Mouse (Mus musculus) stomach, postnatal 0 days (tissue): ENCODE measurements at regions not wholly inside any gene's neighbourhood (a gene's known extent, or its start where the extent isn't known, plus 50 kb on each side); places are given as distances from the start of the nearest gene placed in this dataset.

Experiments
- CTCF ChIP-seq: IDR thresholded peaks from 2 replicates; pipeline ENCODE4 v1.5.1; 2016; ENCODE audit warnings: antibody characterized with exemption, low read depth, mild to moderate bottlenecking, moderate library complexity
- EP300 ChIP-seq: optimal IDR thresholded peaks from 2 replicates; pipeline ENCODE3; 2016; ENCODE audit warnings: antibody characterized with exemption

- no peak for TF ChIP-seq CTCF
- TF ChIP-seq EP300 = no peak
Measured at GRCm38 (mm10) chr2:106412158-106412557, 280.9 kb upstream of the Mpped2 start.
